Mouse (Mus musculus): Measurements from ENCODE around the gene Ppil2. TPM values are rescaled to one million over a fixed set of nuclear protein-coding genes. Genes with fewer than 3 reads are reported as not detected.
A peak's percentile ranks its signal among the peaks of the same experiment; 100 is the strongest.

The Ppil2 gene
- polyA plus RNA-seq, 1 experiment from 2014 or later: 101 TPM

GRCm38 (mm10) chr16:17102630-17103220 is 8.3 kb downstream of the Ppil2 start:
- peak; percentile 5 for DNase-seq (ENCODE audit: low spot score)
- Histone ChIP-seq H3K27ac (no peak overlapping the region), H3K36me3 (ENCODE audit: insufficient read depth, low read length) (peaks cover 41% of the 10 kb centered on the region), H3K4me2 (ENCODE audit: low read length) (no peak overlapping the region), H3K4me1 (replicated peaks; ENCODE audit: insufficient read depth, low read length) (no peaks in the 10 kb centered on the region), H3K9ac (ENCODE audit: low read depth, low read length) (no peak overlapping the region), H3K9me3 (replicated peaks; ENCODE audit: low read length) (no peaks in the 10 kb centered on the region), H3K27me3 (ENCODE audit: insufficient read depth, low read length) (no peaks in the 10 kb centered on the region), H3K4me3 (replicated peaks; ENCODE audit: low read depth, low read length) (no peak overlapping the region)
- WGBS: 59% methylated on average over 7 of the region's 7 CpGs
- no peak for ATAC-seq (replicated peaks; ENCODE audit: low FRiP score, low read depth)
- TF ChIP-seq CTCF (IDR thresholded peaks at IDR 0.05; ENCODE audit: low read depth): no peak

- H3K27me3 ChIP-seq (ENCODE audit: insufficient read depth, low read length): no peaks in the 10 kb centered on the region
- H3K9me3 ChIP-seq (replicated peaks; ENCODE audit: low read length): no peaks in the 10 kb centered on the region
- WGBS: 93% methylated on average over 3 of the region's 3 CpGs
- H3K27ac ChIP-seq: no peak overlapping the region
- TF ChIP-seq CTCF (IDR thresholded peaks at IDR 0.05; ENCODE audit: low read depth): no peak
- H3K4me3 ChIP-seq (replicated peaks; ENCODE audit: low read depth, low read length): no peak overlapping the region
- DNase-seq (ENCODE audit: low spot score): no peak
- peaks cover 67% of the 10 kb centered on the region for H3K36me3 ChIP-seq (ENCODE audit: insufficient read depth, low read length)
- no peak overlapping the region for H3K4me2 ChIP-seq (ENCODE audit: low read length)
- H3K4me1 ChIP-seq (replicated peaks; ENCODE audit: insufficient read depth, low read length): no peaks in the 10 kb centered on the region
- H3K9ac ChIP-seq (ENCODE audit: low read depth, low read length): no peak overlapping the region
- ATAC-seq (replicated peaks; ENCODE audit: low FRiP score, low read depth): no peak
These were observed 14.1 kb downstream of the Ppil2 start for GRCm38 (mm10) chr16:17096938-17097337.

GRCm38 (mm10) chr16:17088346-17088745 is 22.7 kb downstream of the Ppil2 start:
- Histone ChIP-seq H3K9ac (ENCODE audit: low read depth, low read length) (no peak overlapping the region), H3K27me3 (ENCODE audit: insufficient read depth, low read length) (no peaks in the 10 kb centered on the region), H3K4me3 (replicated peaks; ENCODE audit: low read depth, low read length) (no peak overlapping the region), H3K4me2 (ENCODE audit: low read length) (no peak overlapping the region), H3K4me1 (replicated peaks; ENCODE audit: insufficient read depth, low read length) (no peaks in the 10 kb centered on the region), H3K9me3 (replicated peaks; ENCODE audit: low read length) (no peaks in the 10 kb centered on the region), H3K36me3 (ENCODE audit: insufficient read depth, low read length) (peaks cover 83% of the 10 kb centered on the region), H3K27ac (no peak overlapping the region)
- DNase-seq (ENCODE audit: low spot score) (no peak), ATAC-seq (replicated peaks; ENCODE audit: low FRiP score, low read depth) (no peak)
- peak; percentile 20; the same call in 1 of the 2 replicates for TF ChIP-seq CTCF (IDR thresholded peaks at IDR 0.05; ENCODE audit: low read depth)
- 78% methylated on average over 3 of the region's 3 CpGs for WGBS

- 67% methylated on average over 13 of the region's 13 CpGs for WGBS
- Histone ChIP-seq H3K9ac (ENCODE audit: low read depth, low read length) (no peak overlapping the region), H3K4me1 (replicated peaks; ENCODE audit: insufficient read depth, low read length) (no peaks in the 10 kb centered on the region), H3K27ac (no peak overlapping the region), H3K4me3 (replicated peaks; ENCODE audit: low read depth, low read length) (no peak overlapping the region), H3K9me3 (replicated peaks; ENCODE audit: low read length) (no peaks in the 10 kb centered on the region), H3K27me3 (ENCODE audit: insufficient read depth, low read length) (no peaks in the 10 kb centered on the region), H3K36me3 (ENCODE audit: insufficient read depth, low read length) (peaks cover 78% of the 10 kb centered on the region), H3K4me2 (ENCODE audit: low read length) (no peak overlapping the region)
- no peak for TF ChIP-seq CTCF (IDR thresholded peaks at IDR 0.05; ENCODE audit: low read depth)
- DNase-seq (ENCODE audit: low spot score): no peak
- ATAC-seq (replicated peaks; ENCODE audit: low FRiP score, low read depth): no peak
These were observed 24.3 kb downstream of the Ppil2 start for GRCm38 (mm10) chr16:17086669-17087193.

GRCm38 (mm10) chr16:17086241-17086640 is 24.8 kb downstream of the Ppil2 start:
- no peak for TF ChIP-seq CTCF (IDR thresholded peaks at IDR 0.05; ENCODE audit: low read depth)
- Histone ChIP-seq H3K9me3 (replicated peaks; ENCODE audit: low read length) (no peaks in the 10 kb centered on the region), H3K27me3 (ENCODE audit: insufficient read depth, low read length) (no peaks in the 10 kb centered on the region), H3K27ac (no peak overlapping the region), H3K4me2 (ENCODE audit: low read length) (no peak overlapping the region), H3K36me3 (ENCODE audit: insufficient read depth, low read length) (peaks cover 73% of the 10 kb centered on the region), H3K4me1 (replicated peaks; ENCODE audit: insufficient read depth, low read length) (no peaks in the 10 kb centered on the region), H3K9ac (ENCODE audit: low read depth, low read length) (no peak overlapping the region), H3K4me3 (replicated peaks; ENCODE audit: low read depth, low read length) (no peak overlapping the region)
- DNase-seq (ENCODE audit: low spot score) (no peak), ATAC-seq (replicated peaks; ENCODE audit: low FRiP score, low read depth) (no peak)
- 82% methylated on average over 3 of the region's 3 CpGs for WGBS

DNA sequence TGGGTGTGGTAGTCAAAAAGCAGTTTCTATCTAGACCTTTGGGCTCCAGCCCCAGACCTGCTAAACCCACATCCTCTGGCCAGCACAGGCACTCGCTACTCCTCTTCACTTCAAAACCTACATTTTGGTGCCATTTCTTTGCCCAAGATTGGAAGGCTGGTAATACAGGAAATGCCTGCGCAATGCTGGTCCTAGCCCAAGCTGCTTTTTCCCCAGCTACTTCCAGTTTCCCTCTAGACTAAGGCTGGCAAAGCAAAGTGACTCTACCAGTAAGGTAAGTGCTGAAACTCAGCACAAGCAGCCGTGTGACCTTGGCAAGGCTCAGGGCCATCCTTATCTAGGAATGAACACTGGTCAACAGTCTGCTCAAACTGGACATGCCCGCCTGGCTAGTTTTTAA is 25.4 kb downstream of the Ppil2 start:
- WGBS: 93% methylated on average over 4 of the region's 4 CpGs
- ATAC-seq (replicated peaks; ENCODE audit: low FRiP score, low read depth): no peak

More for the DNA sequence above, 25.4 kb downstream of the Ppil2 start:
- Histone ChIP-seq H3K4me1 (replicated peaks; ENCODE audit: insufficient read depth, low read length) (no peaks in the 10 kb centered on the region), H3K27me3 (ENCODE audit: insufficient read depth, low read length) (no peaks in the 10 kb centered on the region), H3K4me2 (ENCODE audit: low read length) (no peak overlapping the region), H3K9ac (ENCODE audit: low read depth, low read length) (no peak overlapping the region), H3K27ac (0 out of 2 replicates have a peak overlapping the region, but pooled peaks have one; percentile 8), H3K9me3 (replicated peaks; ENCODE audit: low read length) (no peaks in the 10 kb centered on the region), H3K36me3 (ENCODE audit: insufficient read depth, low read length) (peaks cover 67% of the 10 kb centered on the region), H3K4me3 (replicated peaks; ENCODE audit: low read depth, low read length) (no peak overlapping the region)
- no peak for DNase-seq (ENCODE audit: low spot score)
- TF ChIP-seq CTCF (IDR thresholded peaks at IDR 0.05; ENCODE audit: low read depth): no peak
